Mouse (Mus musculus): ENCODE data around the gene Tedc2.
A peak's percentile ranks its signal among the peaks of the same experiment; 100 is the strongest.

Gene Tedc2

GRCm38 (mm10) chr17:24220435-24221411, at the start of gene Tedc2:
Gene Tedc2 (minus strand): TSS chr17:24220851.
- peak; percentile 93 for DNase-seq (ENCODE audit: low spot score)

DNA sequence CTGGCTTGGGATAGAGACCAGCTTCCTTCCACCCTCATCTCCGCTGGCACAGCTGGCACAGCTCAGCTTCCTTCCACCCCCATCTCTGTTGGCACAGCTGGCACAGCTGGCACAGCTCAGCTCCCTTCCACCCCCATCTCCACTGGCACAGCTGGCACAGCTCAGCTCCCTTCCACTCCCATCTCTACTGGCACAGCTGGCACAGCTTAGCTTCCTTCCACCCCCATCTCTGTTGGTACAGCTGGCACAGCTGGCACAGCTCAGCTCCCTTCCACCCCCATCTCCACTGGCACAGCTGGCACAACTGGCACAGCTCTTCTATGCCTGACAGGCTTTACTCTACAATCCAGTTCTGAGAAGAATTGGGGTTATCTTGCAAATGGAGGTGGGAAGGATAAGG, 46.5 kb upstream of the Tedc2 start:
- DNase-seq (ENCODE audit: low spot score) = no peak

DNA sequence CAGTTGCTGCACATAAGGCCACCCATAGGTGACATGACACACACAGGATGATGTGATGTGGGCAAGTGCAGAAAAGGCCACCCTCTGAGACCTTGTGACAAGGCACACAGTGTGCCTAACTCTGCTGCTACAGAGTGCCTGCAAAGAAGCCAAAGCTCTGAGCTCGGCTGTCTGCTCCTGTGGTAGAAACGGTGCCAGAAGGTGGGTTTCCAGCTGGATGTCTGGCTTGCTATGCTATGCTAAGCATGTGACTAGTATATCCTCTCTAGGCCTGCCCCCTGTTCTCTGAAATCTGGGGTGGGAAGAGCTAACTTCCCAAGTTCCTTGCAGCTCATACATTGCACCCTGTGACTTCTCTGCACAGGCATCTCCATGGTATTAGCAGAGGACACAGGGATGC, 44.1 kb upstream of the Tedc2 start:
- DNase-seq (ENCODE audit: low spot score) = no peak

DNA sequence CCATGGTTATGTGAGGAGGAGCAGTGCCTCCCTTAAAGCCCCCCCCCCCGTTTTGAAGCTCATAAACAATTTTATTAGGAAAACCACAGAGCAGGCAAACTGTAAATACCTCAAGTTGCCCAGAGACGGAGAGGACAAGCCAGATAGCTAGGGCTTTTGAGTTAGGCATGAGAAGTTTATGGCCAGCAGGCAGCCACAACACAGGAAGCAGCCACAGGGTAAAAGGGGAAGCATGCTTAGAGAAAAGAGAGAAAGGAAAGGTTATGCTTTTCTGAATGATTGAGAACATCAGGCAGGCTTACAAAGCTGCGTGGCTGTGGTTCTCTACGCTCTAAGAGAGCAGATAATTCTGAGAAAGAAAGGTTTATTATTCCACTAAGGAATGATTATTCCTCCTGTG, 39.9 kb upstream of the Tedc2 start:
- no peak for DNase-seq (ENCODE audit: low spot score)

- no peak for DNase-seq (ENCODE audit: low spot score)
Measured at GRCm38 (mm10) chr17:24259702-24260101, 39.1 kb upstream of the Tedc2 start.

DNA sequence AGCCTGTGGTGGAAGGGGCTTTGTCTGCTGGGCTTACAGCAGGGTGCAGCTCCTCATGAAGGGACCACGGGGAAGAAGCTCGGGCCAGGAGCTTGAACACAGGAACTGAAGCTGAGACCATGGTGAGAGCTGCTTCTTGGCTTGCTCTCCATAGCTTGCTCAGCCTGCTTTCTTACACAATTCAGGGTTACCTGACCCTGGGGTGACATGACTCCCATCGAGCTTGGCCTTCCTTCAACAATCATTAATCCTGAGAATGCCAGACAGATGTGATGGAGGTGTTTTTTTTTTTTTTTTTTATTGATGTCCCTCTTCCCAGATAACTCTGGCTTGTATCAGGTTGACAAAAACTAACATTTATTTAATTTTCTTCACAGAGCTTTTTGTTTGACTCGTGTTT, 38.3 kb upstream of the Tedc2 start:
- DNase-seq (ENCODE audit: low spot score) = no peak

DNA sequence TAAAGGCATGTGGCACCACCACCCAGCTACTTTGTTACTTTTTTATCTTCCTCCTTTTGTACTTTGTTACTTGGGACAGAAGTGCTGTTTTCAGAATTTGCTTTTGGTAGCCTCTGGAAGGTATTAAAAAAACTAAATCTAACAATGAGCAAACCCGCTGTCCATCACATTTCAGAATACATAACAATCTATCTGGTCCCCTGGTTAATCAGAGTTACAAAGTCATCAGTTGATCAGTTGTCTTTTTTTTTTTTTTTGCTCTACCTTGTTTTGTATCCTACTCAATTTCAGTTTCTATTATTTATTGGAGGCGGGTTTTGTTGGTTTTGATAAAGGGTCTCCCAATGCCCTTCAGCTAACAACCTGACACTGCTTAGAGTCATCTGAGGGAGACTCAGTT, 31.7 kb upstream of the Tedc2 start:
- no peak for DNase-seq (ENCODE audit: low spot score)

GRCm38 (mm10) chr17:24251320-24252069, 30.8 kb upstream of the Tedc2 start, which contains the start of gene Ccnf:
Gene Ccnf (minus strand): TSS chr17:24251484.
- DNase-seq (ENCODE audit: low spot score) = peak; percentile 96

- no peak for DNase-seq (ENCODE audit: low spot score)
Measured at GRCm38 (mm10) chr17:24250988-24251319, 30.3 kb upstream of the Tedc2 start.

GRCm38 (mm10) chr17:24248641-24249040, 28.0 kb upstream of the Tedc2 start:
- DNase-seq (ENCODE audit: low spot score) = no peak

- DNase-seq (ENCODE audit: low spot score) = no peak
Measured at GRCm38 (mm10) chr17:24244061-24244460, 23.4 kb upstream of the Tedc2 start.

DNA sequence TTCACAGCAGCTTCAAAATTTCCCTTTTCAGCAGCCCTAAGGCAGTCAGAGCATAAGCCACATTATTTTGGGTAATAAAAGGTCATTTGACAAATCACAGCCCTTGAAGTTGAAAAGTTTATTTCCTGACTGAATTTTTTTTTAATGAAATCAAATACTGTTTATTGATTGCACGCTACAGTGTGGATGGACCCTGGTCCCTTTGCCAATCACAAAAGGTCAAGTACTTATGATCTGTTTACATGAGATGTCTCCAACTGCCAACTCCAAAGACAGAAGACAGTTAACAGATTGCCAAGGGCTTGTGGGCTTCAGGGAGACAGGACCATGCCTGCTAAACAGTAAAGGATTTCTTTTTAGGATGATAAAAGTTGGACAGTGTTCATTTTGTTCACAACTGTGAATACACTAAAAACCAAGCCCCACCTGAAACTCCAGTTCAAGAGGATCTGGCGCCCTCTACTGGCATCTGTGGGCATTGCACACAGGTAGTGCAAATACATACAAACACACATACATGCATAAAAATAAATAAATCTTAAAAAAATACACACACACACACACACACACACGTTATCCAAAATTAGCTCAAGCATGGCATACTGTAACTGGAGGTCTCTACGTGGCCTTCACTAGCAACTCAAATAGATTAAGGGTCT, 22.8 kb upstream of the Tedc2 start:
- peak; percentile 37 for DNase-seq (ENCODE audit: low spot score)

DNA sequence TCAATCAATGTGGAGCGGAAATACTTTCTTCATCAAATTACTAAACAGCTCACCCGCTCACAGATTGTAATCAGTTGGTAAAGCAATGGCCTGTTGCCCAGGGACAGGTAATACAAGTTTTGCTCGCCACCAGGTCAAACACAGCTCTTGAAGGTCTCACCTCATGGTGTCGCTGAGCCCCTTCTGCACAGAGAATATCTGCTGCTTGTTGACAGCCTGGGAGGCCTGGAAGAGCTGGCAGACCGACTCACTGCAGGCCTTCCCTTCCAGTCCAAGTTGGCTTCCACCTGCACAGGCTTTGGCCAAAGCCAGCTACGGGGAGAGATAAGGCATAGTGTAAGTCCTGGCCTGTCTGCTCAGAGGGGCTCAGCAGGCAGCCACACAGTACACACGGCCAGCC, 16.3 kb upstream of the Tedc2 start:
- no peak for DNase-seq (ENCODE audit: low spot score)

DNA sequence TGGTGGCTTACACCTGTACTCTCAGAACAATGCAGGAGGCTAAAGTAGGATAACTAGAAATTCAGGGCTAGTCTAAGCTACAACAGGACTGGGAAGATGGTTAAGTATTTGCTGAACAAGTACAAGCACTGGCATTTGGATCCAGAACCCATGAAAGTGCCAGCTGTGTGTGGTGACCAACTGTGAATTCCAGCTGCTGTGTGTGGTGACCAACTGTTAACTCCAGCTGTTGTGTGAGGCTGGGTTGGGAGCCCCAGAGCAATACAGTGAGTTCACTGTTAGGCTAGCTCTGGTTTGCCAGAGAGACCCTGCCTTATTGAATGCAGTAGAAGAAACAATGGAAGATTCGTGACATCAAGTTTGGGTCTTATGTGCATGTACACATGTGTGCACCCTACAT, 15.8 kb upstream of the Tedc2 start:
- DNase-seq (ENCODE audit: low spot score) = no peak

GRCm38 (mm10) chr17:24227941-24228340, 7.3 kb upstream of the Tedc2 start:
- no peak for DNase-seq (ENCODE audit: low spot score)

DNA sequence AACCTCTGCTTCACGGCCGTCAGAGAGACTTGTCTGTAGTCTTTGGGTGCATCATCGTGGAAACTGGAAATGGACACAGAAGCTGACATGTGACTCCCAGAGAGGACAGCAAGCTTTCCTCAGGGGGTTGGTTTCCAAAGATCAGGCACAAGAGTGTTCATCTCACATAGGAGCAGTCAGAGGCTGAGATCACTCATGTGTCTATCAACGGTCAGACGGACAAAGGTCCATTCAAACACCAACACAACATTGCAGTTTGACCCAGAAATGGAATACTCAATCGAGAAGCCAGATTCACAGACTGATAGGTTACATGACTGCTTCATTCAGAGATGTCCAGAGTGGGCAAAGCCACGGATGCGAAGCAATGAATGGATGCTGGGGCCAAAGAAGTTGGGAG, 6.1 kb upstream of the Tedc2 start:
- DNase-seq (ENCODE audit: low spot score) = no peak

DNA sequence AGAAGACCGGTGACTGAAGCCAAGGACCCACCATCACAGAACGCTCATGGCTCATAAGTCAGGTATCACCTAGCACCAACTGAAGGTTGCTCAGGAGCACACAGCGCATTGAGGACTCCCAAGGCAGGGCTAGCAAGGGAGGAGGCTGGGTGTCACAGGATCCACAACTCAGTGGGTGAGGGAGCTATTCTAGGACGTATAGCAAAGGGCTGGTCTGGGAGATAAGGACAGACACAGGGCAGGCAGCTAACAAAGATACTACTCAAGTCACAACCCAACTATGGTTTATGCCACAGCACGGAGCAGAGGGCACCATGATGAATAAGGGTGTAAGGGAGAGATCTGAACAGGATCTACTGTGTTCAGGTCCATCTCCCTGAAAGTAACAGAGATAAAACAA, 5.2 kb upstream of the Tedc2 start:
- DNase-seq (ENCODE audit: low spot score) = no peak

DNA sequence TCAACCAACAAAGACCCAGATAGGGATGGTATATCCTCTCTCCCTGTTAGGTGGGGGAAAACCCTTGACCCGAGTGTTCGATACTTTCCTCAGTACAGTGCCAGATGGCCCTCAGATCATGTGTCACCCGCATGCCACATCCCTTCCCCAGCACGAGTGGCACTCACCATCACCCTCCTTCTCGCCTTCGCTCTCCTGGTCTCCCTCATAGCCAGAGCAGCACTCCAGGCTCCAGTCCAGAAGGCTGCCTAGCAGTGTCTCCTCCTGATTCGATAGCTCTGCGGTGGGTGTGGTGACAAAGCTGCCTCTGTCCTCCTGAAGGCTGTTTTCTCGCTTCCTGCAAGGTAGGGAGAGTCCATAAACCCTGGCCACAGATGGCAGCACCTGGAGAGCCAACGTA, 4.1 kb upstream of the Tedc2 start:
- DNase-seq (ENCODE audit: low spot score) = no peak

DNA sequence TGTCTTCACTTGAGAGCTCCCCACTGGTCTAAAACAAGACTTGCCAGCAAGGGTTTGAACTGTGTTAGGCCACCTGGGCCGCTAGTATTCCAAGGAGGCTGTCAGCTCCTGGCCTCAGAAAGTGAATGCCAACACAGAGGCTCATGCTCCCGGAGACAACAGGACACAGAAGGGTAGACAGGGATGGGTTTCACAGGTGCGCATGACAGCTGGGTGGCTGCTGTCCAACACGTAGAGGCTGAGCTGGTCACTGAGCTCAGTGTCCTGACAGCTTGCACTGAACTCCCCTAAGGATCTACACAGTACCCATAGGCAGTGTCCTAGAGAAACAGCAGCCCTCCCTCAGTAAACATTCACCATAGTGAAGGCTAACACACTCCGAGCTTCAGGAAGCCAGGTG, 2.9 kb upstream of the Tedc2 start:
- no peak for DNase-seq (ENCODE audit: low spot score)

GRCm38 (mm10) chr17:24222653-24223052, 2.0 kb upstream of the Tedc2 start:
- DNase-seq (ENCODE audit: low spot score) = no peak

DNA sequence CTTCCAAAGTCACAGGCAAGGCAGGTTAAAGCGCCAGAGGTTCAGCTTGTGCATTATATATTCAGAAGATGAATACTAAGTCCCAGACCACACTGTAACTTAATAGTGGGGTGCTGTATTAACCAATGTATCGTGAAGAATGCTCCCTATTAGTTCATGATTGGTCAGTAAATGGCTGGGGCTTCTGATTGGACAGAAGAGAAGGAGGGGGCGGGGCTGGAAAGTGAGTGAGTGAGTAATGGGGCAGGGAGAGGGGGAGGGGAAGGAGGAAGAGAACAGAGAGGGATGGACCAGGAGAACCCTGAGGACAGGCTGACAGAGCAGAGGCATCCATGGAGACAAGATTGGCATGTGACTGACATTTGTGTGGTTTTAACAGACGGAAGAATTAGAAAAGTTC, 3.8 kb downstream of the Tedc2 start:
- no peak for DNase-seq (ENCODE audit: low spot score)

DNA sequence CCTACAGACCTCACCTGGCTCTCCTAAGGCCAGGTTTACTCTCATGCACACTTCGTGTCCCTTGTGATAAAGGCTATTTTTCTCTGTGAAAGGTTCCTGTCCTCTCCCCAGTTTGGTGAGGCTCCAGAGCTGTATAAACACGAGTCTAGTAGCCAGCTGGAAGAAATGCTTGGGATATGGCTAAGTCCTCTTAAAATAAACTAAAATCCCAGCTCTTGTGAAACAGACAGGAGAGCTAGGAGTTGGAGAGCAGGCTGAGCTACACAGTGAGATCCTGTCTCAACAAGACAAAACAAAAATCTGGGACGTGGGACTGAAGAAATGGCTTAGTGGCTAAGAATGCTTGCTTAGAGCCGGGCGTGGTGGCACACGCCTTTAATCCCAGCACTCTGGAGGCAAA, 7.5 kb downstream of the Tedc2 start:
- DNase-seq (ENCODE audit: low spot score) = no peak
